Mouse (Mus musculus) fat pad, adult 2 months (tissue): ENCODE results near the gene Ap3m1.
A peak's percentile ranks its signal among the peaks of the same experiment; 100 is the strongest.

Experiments used
- DNase-seq: peaks from one replicate; pipeline ENCODE4 v3.0.0-alpha.2; 2011; ENCODE audit warnings: low read depth, low spot score; ENCODE audit errors: extremely low read depth

The Ap3m1 gene

GRCm38 (mm10) chr14:21073981-21074380 lies 21.7 kb upstream of the Ap3m1 start:
- DNase-seq: no peak

DNA sequence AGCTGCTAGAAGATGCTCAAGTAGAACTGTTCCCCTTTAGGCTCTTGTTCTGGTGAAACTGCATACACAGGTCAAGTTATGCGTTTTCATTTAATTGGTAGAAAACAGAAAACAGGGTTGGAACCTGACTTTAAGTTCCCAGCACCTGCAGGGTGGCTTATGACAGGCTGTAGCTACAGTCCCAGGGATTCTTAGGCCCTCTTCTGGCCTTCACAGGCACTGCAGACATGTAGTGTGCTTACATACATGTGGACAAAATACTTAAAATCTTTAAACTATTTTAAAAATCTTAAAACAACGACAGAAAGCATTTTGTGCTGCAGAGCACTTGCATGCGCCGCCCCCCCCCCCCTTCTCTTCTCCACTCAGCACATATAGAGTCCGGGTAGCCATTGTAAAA lies 17.3 kb upstream of the Ap3m1 start:
- DNase-seq: no peak

GRCm38 (mm10) chr14:21065490-21066162 lies 13.3 kb upstream of the Ap3m1 start:
- no peak for DNase-seq

DNA sequence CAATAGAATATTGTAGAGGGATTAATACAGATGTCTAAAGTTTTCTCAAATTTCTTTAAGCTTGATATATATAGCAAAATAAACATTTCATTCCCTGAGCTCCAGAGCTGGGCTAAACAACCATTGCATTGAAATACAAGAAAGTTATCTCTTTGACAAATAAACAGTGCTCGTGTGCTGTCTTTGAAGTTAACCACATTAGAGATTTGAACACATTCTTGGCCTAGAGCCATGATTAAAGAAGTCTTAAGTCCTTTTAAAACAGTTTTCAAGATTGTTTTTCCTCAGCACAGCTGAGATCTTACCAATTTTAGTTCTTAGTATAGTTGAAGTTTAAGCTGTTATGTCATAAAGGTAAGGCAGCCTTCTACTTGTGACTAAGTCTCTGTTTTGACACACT lies 12.0 kb upstream of the Ap3m1 start:
- DNase-seq: no peak

DNA sequence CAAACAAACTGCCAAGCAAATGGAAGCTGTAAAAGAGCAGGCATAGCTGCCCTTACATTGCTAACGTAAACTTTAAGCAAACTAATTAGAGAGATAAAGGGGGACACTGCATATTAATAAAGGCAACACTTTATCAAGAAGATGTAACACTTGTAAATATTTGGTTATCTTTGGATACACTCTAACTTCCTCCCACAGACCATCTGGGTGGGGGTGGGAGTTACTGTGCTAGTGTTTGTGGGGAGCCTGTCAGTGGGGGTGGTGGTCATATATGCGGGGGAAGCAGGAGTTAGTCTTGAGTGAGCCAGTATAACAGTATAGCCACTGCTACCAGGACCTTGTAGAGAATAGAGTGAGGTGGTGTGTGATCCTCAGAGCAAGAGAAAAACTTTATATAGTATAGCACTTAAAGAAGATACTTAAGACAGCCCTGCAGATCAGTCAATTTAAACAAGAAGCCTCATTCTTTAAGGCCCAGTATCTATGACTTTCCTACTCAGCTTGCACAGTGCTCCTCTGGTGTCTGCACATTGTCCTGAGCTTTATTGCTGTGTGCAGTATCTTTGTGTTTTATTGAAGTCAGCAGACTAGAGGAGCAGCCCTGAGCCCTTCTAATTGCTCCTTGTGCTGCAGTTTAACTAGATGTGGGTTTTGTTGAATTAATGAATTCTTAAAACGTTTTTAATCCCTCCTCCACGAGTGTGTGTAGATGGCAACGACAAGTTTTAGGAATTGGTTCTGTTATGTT lies 10.6 kb upstream of the Ap3m1 start:
- no peak for DNase-seq

GRCm38 (mm10) chr14:21058972-21059371 lies 6.7 kb upstream of the Ap3m1 start:
- no peak for DNase-seq

- DNase-seq: no peak
These were observed 1.3 kb upstream of the Ap3m1 start for GRCm38 (mm10) chr14:21053586-21053985.

DNA sequence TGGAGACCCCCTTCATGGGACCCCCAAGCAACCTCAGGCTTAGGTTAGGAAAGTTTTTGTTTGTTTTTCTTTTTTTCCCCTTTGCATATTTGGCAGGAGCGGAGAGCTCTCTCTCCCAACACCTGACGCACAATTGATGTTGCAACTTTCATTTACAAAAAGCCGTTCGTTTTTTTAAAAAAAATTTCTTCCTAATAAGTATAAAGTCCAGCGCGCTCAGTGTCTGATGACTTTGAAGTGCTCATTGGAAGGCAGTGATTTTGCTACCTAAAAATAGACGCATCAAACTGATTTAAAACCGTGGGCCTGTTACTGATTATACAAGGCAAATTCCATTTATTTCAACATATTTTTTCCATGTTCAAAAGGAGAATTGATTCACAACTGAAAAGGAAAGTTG lies 843 bp upstream of the Ap3m1 start:
- DNase-seq: no peak

- DNase-seq: no peak
These were observed 448 bp upstream of the Ap3m1 start for GRCm38 (mm10) chr14:21052781-21053130.

- no peak for DNase-seq
These were observed 762 bp downstream of the Ap3m1 start for GRCm38 (mm10) chr14:21051380-21052111.

GRCm38 (mm10) chr14:21050734-21051133 lies 1.6 kb downstream of the Ap3m1 start:
- DNase-seq: no peak

DNA sequence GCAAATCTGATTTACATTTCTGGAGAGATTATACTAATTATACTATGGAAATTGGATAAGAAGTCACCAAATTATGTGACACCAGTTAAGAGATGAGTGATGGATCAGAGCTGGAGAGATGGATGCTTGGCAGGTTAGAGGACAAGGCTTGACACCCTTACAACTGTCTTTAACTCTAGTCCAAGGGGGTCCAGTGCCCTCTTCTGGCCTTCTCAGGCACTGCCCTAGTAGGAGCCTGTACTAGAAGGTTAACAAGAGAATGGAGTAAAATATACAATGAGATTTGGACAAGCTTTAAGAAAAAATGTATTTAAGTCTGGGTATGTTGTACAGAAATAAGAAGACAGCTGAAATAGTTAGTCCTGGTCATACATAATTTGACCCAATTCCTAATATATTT lies 3.4 kb downstream of the Ap3m1 start:
- DNase-seq: no peak

DNA sequence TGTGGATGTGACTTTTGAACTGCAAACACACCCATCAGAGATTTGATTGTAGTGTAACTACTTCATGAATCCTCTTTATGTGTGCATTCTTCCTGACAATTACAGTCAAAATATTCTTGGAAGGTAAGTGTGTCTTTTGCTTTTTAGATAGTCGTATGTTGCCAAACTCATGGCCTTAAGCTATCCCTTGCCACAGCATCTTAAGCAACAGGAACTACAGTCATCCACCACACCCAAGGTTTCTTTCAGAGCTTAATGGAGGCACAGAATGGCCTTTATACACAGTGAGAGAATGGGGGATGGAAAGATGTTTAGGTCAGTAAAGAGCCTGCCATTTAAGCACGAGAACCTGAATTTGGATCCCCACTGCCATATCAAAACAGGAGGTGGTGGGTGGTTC lies 4.5 kb downstream of the Ap3m1 start:
- peak; percentile 52 for DNase-seq

- no peak for DNase-seq
These were observed 12.7 kb downstream of the Ap3m1 start for GRCm38 (mm10) chr14:21039623-21040022.

DNA sequence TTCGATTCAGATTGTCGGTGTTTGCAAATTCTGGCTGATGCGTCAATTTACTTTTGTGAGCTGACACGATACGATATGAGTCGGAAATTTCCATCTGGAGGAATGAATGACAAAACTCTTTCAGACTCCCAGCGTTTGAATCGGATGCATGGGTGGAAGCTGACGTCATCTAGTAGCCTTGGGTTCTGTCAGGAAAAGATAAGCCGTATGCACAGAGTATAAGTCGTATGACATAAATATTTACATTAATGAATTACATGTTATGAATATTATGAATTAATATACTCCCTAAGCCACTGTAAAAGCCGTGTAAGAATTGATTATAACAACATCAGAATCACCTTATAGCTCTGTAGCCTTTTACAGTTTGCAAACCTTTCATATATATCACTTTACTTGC lies 13.2 kb downstream of the Ap3m1 start:
- DNase-seq: no peak

GRCm38 (mm10) chr14:21034791-21035190 lies 17.5 kb downstream of the Ap3m1 start:
- no peak for DNase-seq

DNA sequence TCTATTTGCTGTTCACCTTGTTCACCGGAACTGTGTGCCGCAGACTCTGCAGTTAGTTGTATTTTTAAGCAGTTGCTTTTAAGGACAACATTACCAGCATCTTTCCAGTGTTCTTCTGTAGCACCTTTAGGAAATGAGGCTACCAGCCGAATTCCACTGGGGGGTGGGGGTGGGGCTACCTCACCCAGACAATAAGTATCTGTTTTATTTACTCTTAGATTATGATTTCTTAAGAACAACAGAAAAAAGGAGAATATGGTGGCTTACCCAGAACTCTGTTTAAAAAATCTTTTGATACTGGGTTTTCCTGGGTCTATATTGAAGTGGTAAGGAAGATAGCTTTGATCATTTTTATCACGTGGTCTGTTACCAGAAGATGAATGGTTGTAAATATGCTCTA lies 18.0 kb downstream of the Ap3m1 start:
- no peak for DNase-seq

DNA sequence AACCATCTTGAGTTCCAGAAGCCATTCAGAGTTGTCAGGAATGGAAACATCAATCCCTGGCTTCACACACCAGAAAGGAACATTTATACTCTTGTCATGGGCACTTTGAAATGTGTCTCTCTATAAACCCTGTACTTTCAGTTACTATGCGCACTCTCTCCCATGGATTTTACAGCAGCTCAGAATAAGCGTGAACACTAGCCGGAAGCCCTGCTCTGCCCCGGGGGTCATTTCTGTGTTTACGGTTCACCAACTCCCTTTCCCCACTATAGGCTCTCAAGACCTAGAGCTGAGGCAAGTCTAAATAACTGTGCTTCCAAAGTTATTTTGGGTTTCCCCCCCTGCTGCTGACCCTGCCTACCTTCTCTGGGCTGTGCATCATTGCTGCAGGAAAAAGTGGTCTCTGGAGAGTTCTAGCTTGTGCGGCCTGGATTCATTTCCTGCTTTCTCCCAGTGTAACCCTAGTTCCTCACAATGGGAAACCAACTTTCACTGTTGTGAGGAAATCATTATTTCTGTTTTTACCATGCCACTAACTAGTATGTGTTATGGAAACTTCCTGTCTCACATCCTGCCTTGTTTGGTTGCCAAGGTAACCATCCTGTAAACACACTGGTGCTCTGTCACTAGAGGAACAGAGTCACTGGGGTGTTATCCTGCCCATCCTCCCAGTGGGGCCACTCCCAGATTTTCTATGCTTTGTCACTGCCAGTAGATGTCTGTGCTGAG lies 20.4 kb downstream of the Ap3m1 start:
- no peak for DNase-seq

- DNase-seq: no peak
These were observed 23.2 kb downstream of the Ap3m1 start for GRCm38 (mm10) chr14:21029025-21029659.

- DNase-seq: no peak
These were observed 24.8 kb downstream of the Ap3m1 start for GRCm38 (mm10) chr14:21027542-21027941.

DNA sequence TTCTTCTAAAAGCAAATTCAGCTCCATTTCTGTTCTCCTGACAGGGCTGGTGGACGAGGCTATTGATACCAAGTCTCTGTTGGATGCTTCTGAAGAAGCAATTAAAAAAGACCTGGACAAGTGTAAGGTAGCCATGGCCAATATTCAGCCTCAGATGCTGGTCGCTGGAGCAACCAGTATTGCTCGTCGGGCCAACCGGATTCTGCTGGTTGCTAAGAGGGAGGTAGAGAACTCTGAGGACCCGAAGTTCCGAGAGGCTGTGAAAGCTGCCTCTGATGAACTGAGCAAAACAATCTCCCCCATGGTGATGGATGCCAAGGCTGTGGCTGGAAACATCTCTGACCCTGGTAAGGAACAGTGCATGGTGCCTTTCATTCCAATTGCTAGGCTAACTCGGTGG lies 31.9 kb downstream of the Ap3m1 start:
- no peak for DNase-seq
